Mouse (Mus musculus): ENCODE measurements at regions not wholly inside any gene's neighbourhood (a gene's known extent, or its start where the extent isn't known, plus 50 kb on each side); places are given as distances from the start of the nearest gene placed in this dataset.

- Histone ChIP-seq H3K4me1 (peaks cover 6% of the 10 kb centered on the region; the same call in 1 of the 2 replicates), H3K27me3 (replicated peaks) (no peaks in the 10 kb centered on the region), H3K9me3 (replicated peaks) (no peaks in the 10 kb centered on the region), H3K4me3 (replicated peaks) (no peak overlapping the region), H3K4me2 (no peak overlapping the region), H3K9ac (replicated peaks) (no peak overlapping the region), H3K27ac (replicated peaks) (no peak overlapping the region), H3K36me3 (no peaks in the 10 kb centered on the region)
- 82% methylated on average over 4 of the region's 4 CpGs for WGBS
- no peak for ATAC-seq (ENCODE audit: low FRiP score)
Measured at GRCm38 (mm10) chr1:184491252-184491651, 241.2 kb downstream of the Hlx start.

- WGBS: 16% methylated on average over 6 of the region's 6 CpGs
Measured at GRCm38 (mm10) chr1:184487409-184487808, 245.0 kb downstream of the Hlx start.

GRCm38 (mm10) chr1:184484801-184485200 is 247.6 kb downstream of the Hlx start:
- H3K4me3 ChIP-seq (replicated peaks): no peak overlapping the region
- no peak overlapping the region for H3K9ac ChIP-seq (replicated peaks)
- 0 out of 2 replicates have a peak, but pooled peaks cover 3% of the 10 kb centered on the region for H3K27me3 ChIP-seq (replicated peaks)
- WGBS: 81% methylated on average over 8 of the region's 8 CpGs
- H3K4me1 ChIP-seq: peaks cover 6% of the 10 kb centered on the region; the same call in 1 of the 2 replicates
- no peaks in the 10 kb centered on the region for H3K9me3 ChIP-seq (replicated peaks)
- ATAC-seq (ENCODE audit: low FRiP score): no peak
- no peak overlapping the region for H3K4me2 ChIP-seq
- no peaks in the 10 kb centered on the region for H3K36me3 ChIP-seq
- H3K27ac ChIP-seq (replicated peaks): no peak overlapping the region

More at GRCm38 (mm10) chr1:184487409-184487808, 245.0 kb downstream of the Hlx start:
- no peak overlapping the region for H3K9ac ChIP-seq (replicated peaks)
- no peak for ATAC-seq (ENCODE audit: low FRiP score)
- no peak overlapping the region for H3K4me2 ChIP-seq
- H3K4me3 ChIP-seq (replicated peaks): no peak overlapping the region
- 0 out of 2 replicates have a peak, but pooled peaks cover 3% of the 10 kb centered on the region for H3K27me3 ChIP-seq (replicated peaks)
- no peaks in the 10 kb centered on the region for H3K36me3 ChIP-seq
- H3K27ac ChIP-seq (replicated peaks): no peak overlapping the region
- peaks cover 6% of the 10 kb centered on the region; the same call in 1 of the 2 replicates for H3K4me1 ChIP-seq
- H3K9me3 ChIP-seq (replicated peaks): no peaks in the 10 kb centered on the region

- Histone ChIP-seq H3K4me2 (no peak overlapping the region), H3K27me3 (replicated peaks) (0 out of 2 replicates have a peak, but pooled peaks cover 3% of the 10 kb centered on the region), H3K9me3 (replicated peaks) (no peaks in the 10 kb centered on the region), H3K27ac (replicated peaks) (no peak overlapping the region), H3K36me3 (no peaks in the 10 kb centered on the region), H3K9ac (replicated peaks) (no peak overlapping the region), H3K4me3 (replicated peaks) (no peak overlapping the region), H3K4me1 (no peaks in the 10 kb centered on the region)
- 46% methylated on average over 7 of the region's 7 CpGs for WGBS
- ATAC-seq (ENCODE audit: low FRiP score): no peak
Measured at GRCm38 (mm10) chr1:184483371-184483770, 249.0 kb downstream of the Hlx start.

GRCm38 (mm10) chr1:184482026-184482425 is 250.4 kb downstream of the Hlx start:
- Histone ChIP-seq H3K9me3 (replicated peaks) (no peaks in the 10 kb centered on the region), H3K36me3 (no peaks in the 10 kb centered on the region), H3K27ac (replicated peaks) (no peak overlapping the region), H3K4me2 (no peak overlapping the region), H3K27me3 (replicated peaks) (0 out of 2 replicates have a peak, but pooled peaks cover 3% of the 10 kb centered on the region), H3K4me1 (0 out of 2 replicates have a peak, but pooled peaks cover 2% of the 10 kb centered on the region), H3K9ac (replicated peaks) (no peak overlapping the region), H3K4me3 (replicated peaks) (no peak overlapping the region)
- 77% methylated on average over 9 of the region's 9 CpGs for WGBS
- no peak for ATAC-seq (ENCODE audit: low FRiP score)

- Histone ChIP-seq H3K4me3 (replicated peaks) (no peak overlapping the region), H3K27ac (replicated peaks) (no peak overlapping the region), H3K9ac (replicated peaks) (no peak overlapping the region), H3K4me2 (no peak overlapping the region), H3K27me3 (replicated peaks) (0 out of 2 replicates have a peak, but pooled peaks cover 3% of the 10 kb centered on the region), H3K9me3 (replicated peaks) (no peaks in the 10 kb centered on the region), H3K4me1 (0 out of 2 replicates have a peak, but pooled peaks cover 2% of the 10 kb centered on the region), H3K36me3 (no peaks in the 10 kb centered on the region)
- WGBS: 91% methylated on average over 9 of the region's 9 CpGs
- no peak for ATAC-seq (ENCODE audit: low FRiP score)
Measured at GRCm38 (mm10) chr1:184480571-184481220, 251.7 kb downstream of the Hlx start.

GRCm38 (mm10) chr1:184478006-184478405 is 254.4 kb downstream of the Hlx start:
- H3K4me1 ChIP-seq: 0 out of 2 replicates have a peak, but pooled peaks cover 2% of the 10 kb centered on the region
- H3K36me3 ChIP-seq: no peaks in the 10 kb centered on the region
- H3K27me3 ChIP-seq (replicated peaks): no peaks in the 10 kb centered on the region
- no peak overlapping the region for H3K4me3 ChIP-seq (replicated peaks)
- ATAC-seq (ENCODE audit: low FRiP score): no peak
- H3K9ac ChIP-seq (replicated peaks): no peak overlapping the region
- 90% methylated on average over 7 of the region's 7 CpGs for WGBS
- no peak overlapping the region for H3K4me2 ChIP-seq
- H3K27ac ChIP-seq (replicated peaks): no peak overlapping the region
- H3K9me3 ChIP-seq (replicated peaks): no peaks in the 10 kb centered on the region

GRCm38 (mm10) chr1:184462481-184463124 is 269.8 kb downstream of the Hlx start:
- H3K36me3 ChIP-seq: no peaks in the 10 kb centered on the region
- WGBS: 69% methylated on average over 9 of the region's 9 CpGs
- no peak overlapping the region for H3K4me2 ChIP-seq
- no peak overlapping the region for H3K9ac ChIP-seq (replicated peaks)
- no peak overlapping the region for H3K4me3 ChIP-seq (replicated peaks)
- H3K4me1 ChIP-seq: no peaks in the 10 kb centered on the region
- no peaks in the 10 kb centered on the region for H3K27me3 ChIP-seq (replicated peaks)
- no peaks in the 10 kb centered on the region for H3K9me3 ChIP-seq (replicated peaks)
- H3K27ac ChIP-seq (replicated peaks): no peak overlapping the region
- ATAC-seq (ENCODE audit: low FRiP score): no peak

GRCm38 (mm10) chr1:184461411-184461810 is 271.0 kb downstream of the Hlx start:
- H3K9me3 ChIP-seq (replicated peaks): no peaks in the 10 kb centered on the region

GRCm38 (mm10) chr1:184456727-184457126 is 275.7 kb downstream of the Hlx start:
- H3K27ac ChIP-seq (replicated peaks): no peak overlapping the region
- WGBS: 97% methylated on average over 8 of the region's 8 CpGs

More at GRCm38 (mm10) chr1:184461411-184461810, 271.0 kb downstream of the Hlx start:
- Histone ChIP-seq H3K36me3 (no peaks in the 10 kb centered on the region), H3K4me1 (no peaks in the 10 kb centered on the region), H3K27me3 (replicated peaks) (no peaks in the 10 kb centered on the region), H3K27ac (replicated peaks) (no peak overlapping the region), H3K9ac (replicated peaks) (no peak overlapping the region), H3K4me2 (no peak overlapping the region), H3K4me3 (replicated peaks) (no peak overlapping the region)
- no peak for ATAC-seq (ENCODE audit: low FRiP score)

GRCm38 (mm10) chr1:184454381-184454780 is 278.0 kb downstream of the Hlx start:
- H3K27ac ChIP-seq (replicated peaks): no peak overlapping the region
- WGBS: 42% methylated on average over 4 of the region's 4 CpGs
- no peak overlapping the region for H3K4me2 ChIP-seq
- no peaks in the 10 kb centered on the region for H3K4me1 ChIP-seq
- no peak overlapping the region for H3K4me3 ChIP-seq (replicated peaks)
- ATAC-seq (ENCODE audit: low FRiP score): no peak
- H3K36me3 ChIP-seq: no peaks in the 10 kb centered on the region
- H3K27me3 ChIP-seq (replicated peaks): no peaks in the 10 kb centered on the region; the same call in 1 of the 2 replicates
- H3K9me3 ChIP-seq (replicated peaks): no peaks in the 10 kb centered on the region
- H3K9ac ChIP-seq (replicated peaks): no peak overlapping the region

More at GRCm38 (mm10) chr1:184456727-184457126, 275.7 kb downstream of the Hlx start:
- Histone ChIP-seq H3K27me3 (replicated peaks) (no peaks in the 10 kb centered on the region), H3K9me3 (replicated peaks) (no peaks in the 10 kb centered on the region), H3K4me3 (replicated peaks) (no peak overlapping the region), H3K4me2 (no peak overlapping the region), H3K4me1 (no peaks in the 10 kb centered on the region), H3K9ac (replicated peaks) (no peak overlapping the region), H3K36me3 (no peaks in the 10 kb centered on the region)
- ATAC-seq (ENCODE audit: low FRiP score): no peak

GRCm38 (mm10) chr1:184453673-184454072 is 278.7 kb downstream of the Hlx start:
- WGBS: 46% methylated on average over 5 of the region's 5 CpGs
- Histone ChIP-seq H3K27ac (replicated peaks) (no peak overlapping the region), H3K9me3 (replicated peaks) (no peaks in the 10 kb centered on the region), H3K4me1 (no peaks in the 10 kb centered on the region), H3K4me3 (replicated peaks) (no peak overlapping the region), H3K27me3 (replicated peaks) (no peaks in the 10 kb centered on the region; the same call in 1 of the 2 replicates), H3K9ac (replicated peaks) (no peak overlapping the region), H3K4me2 (no peak overlapping the region), H3K36me3 (no peaks in the 10 kb centered on the region)
- peak; percentile 72 for ATAC-seq (ENCODE audit: low FRiP score)

All from neural tube, embryonic 15.5 days (tissue).